Mouse (Mus musculus): ENCODE results near the gene Prss57.

GRCm38 (mm10) chr10:79793051-79793737 is 2.4 kb upstream of the Prss57 start, which contains the start of gene Palm:
- no peak; the same call in 1 of the 2 replicates for TF ChIP-seq CTCF (conservative IDR thresholded peaks at IDR 0.05; ENCODE audit: low read length)
- no peak for TF ChIP-seq POU5F1 (IDR thresholded peaks at IDR 0.05; ENCODE audit: borderline replicate concordance, low read length)
- TF ChIP-seq NANOG (IDR thresholded peaks at IDR 0.05; ENCODE audit: borderline replicate concordance, low read length): no peak
